Mouse (Mus musculus): ENCODE data around the gene Slc35e2.
A peak's percentile ranks its signal among the peaks of the same experiment; 100 is the strongest.
"Not testable (repeated sequence)": the region's sequence is repeated elsewhere in the genome, so short reads cannot be mapped to it uniquely, and the experiment has no call there.

Slc35e2 gene

GRCm38 (mm10) chr4:155601091-155601996 is at the start of gene Slc35e2:
Gene Slc35e2 (plus strand): TSS chr4:155601416.
- DNase-seq (ENCODE audit: low spot score in 2 of 2), result peak; percentile 88 to 96

GRCm38 (mm10) chr4:155552917-155553532 is 48.2 kb upstream of the Slc35e2 start:
- no peak for DNase-seq (ENCODE audit: low spot score in 2 of 2)

GRCm38 (mm10) chr4:155554880-155555279 is 46.3 kb upstream of the Slc35e2 start:
- no peak for DNase-seq (ENCODE audit: low spot score in 2 of 2)

- DNase-seq (ENCODE audit: low spot score in 2 of 2), result no peak
These were observed 45.8 kb upstream of the Slc35e2 start for GRCm38 (mm10) chr4:155555464-155555863.

- DNase-seq (ENCODE audit: low spot score in 2 of 2), result peak in 1 of 2 experiments; percentile 42
These were observed 41.8 kb upstream of the Slc35e2 start for GRCm38 (mm10) chr4:155559454-155559853.

- peak; percentile 49 to 57 for DNase-seq (ENCODE audit: low spot score in 2 of 2)
These were observed 40.3 kb upstream of the Slc35e2 start for GRCm38 (mm10) chr4:155560932-155561331.

GRCm38 (mm10) chr4:155561661-155562442 is 39.4 kb upstream of the Slc35e2 start, which contains the start of gene Nadk:
Gene Nadk (plus strand): TSS chr4:155562378.
- peak; percentile 55 to 68 for DNase-seq (ENCODE audit: low spot score in 2 of 2)

- DNase-seq (ENCODE audit: low spot score in 2 of 2), result peak; percentile 66 to 77
These were observed 38.4 kb upstream of the Slc35e2 start for GRCm38 (mm10) chr4:155562725-155563399.

GRCm38 (mm10) chr4:155563400-155564231 is 37.6 kb upstream of the Slc35e2 start:
- DNase-seq (ENCODE audit: low spot score in 2 of 2), result peak; percentile 96 to 97

- peak; percentile 50 to 66 for DNase-seq (ENCODE audit: low spot score in 2 of 2)
These were observed 36.7 kb upstream of the Slc35e2 start for GRCm38 (mm10) chr4:155564315-155565069.

GRCm38 (mm10) chr4:155566555-155566954 is 34.7 kb upstream of the Slc35e2 start:
- DNase-seq (ENCODE audit: low spot score in 2 of 2), result no peak

- DNase-seq (ENCODE audit: low spot score in 2 of 2), result peak in 1 of 2 experiments; percentile 40
These were observed 33.0 kb upstream of the Slc35e2 start for GRCm38 (mm10) chr4:155568170-155568569.

GRCm38 (mm10) chr4:155568632-155569370 is 32.4 kb upstream of the Slc35e2 start:
- no peak for DNase-seq (ENCODE audit: low spot score in 2 of 2)

- DNase-seq (ENCODE audit: low spot score in 2 of 2), result no peak
These were observed 31.4 kb upstream of the Slc35e2 start for GRCm38 (mm10) chr4:155569818-155570217.

- not testable (repeated sequence) for DNase-seq (ENCODE audit: low spot score in 2 of 2)
These were observed 30.9 kb upstream of the Slc35e2 start for GRCm38 (mm10) chr4:155570315-155570714.

GRCm38 (mm10) chr4:155571442-155571841 is 29.8 kb upstream of the Slc35e2 start:
- DNase-seq (ENCODE audit: low spot score in 2 of 2), result peak; percentile 33 to 45

- no peak for DNase-seq (ENCODE audit: low spot score in 2 of 2)
These were observed 28.1 kb upstream of the Slc35e2 start for GRCm38 (mm10) chr4:155573155-155573554.

GRCm38 (mm10) chr4:155573876-155574275 is 27.3 kb upstream of the Slc35e2 start:
- DNase-seq (ENCODE audit: low spot score in 2 of 2), result no peak

- DNase-seq (ENCODE audit: low spot score in 2 of 2), result no peak
These were observed 26.3 kb upstream of the Slc35e2 start for GRCm38 (mm10) chr4:155574931-155575330.

Measured in heart, adult 9 months (tissue).